ENCODE assay signal across 11 mouse cellular contexts in the genomic region with DNA sequence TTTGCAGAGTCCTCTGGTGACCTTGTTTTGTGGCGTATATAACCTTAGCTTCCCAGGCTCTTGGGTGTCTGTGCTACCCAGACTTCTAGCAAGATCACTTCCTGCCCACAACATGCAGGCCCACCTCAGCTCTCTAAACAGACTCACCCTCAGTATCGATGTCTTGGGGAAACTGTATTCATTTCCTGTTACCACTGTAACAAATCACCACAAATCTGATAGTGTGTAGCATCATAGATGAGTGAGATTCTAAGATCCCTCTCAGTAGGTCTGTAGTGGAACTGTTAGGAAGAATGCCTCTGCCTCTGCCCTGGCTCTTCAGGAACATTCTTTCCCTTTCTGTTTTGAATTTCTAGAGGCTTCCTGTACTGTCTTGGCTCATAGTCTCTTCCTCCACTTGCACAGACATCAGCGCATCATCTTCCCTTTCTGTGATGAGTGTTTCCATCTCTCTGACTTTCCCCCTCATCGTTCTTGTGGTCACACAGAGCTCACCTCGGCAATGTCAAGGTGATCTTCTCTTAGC.
DNase-seq lines count a peak whose midpoint lies in the region; ATAC-seq and TF ChIP-seq lines count a peak whose summit lies in the region.
"Had no signal": no experiment of that assay in that cellular context is flagged by ENCODE, and none has a peak within 500 bp of the region (broad histone marks: within the 10 kb centered on the region; RNA-seq: fewer than 3 reads in every experiment).

No protein-coding gene starts in this region.

- peaks cover 88% of the 10 kb centered on the region for H3K4me1 ChIP-seq in G1E (ENCODE audit: insufficient read depth, low read depth, low read length)

- no peak for ATAC-seq in G1E (ENCODE audit: extremely low read depth, insufficient number of reproducible peaks, low FRiP score, poor library complexity, severe bottlenecking)
- ATAC-seq: lung, postnatal 0 days had no signal

- H3K36me3 ChIP-seq in G1E (replicated peaks) = no peaks in the 10 kb centered on the region

- no peak for DNase-seq in left cerebral cortex, adult 2 months (ENCODE audit: extremely low spot score in 1 of 2, low spot score in 2 of 2)
- no peak for DNase-seq in left cerebral cortex, postnatal 4 days
- no peak for DNase-seq in G1E (ENCODE audit: low spot score)
- peak; percentile 87 for DNase-seq in induced T-regulatory cell, adult 2 months (ENCODE audit: low read depth)
- peak; percentile 34 for DNase-seq in thymus, postnatal 10 days (ENCODE audit: low spot score in 2 of 2)
- no peak for DNase-seq in left cerebral cortex, adult 8-10 months (ENCODE audit: low spot score in 2 of 2)
- no peak for DNase-seq in cerebellum, postnatal 10 days
- DNase-seq: kidney, adult 8-10 months had no signal

- no peaks in the 10 kb centered on the region for H3K27me3 ChIP-seq in G1E (ENCODE audit: insufficient read depth, low read length)

- intact Hi-C loops in left cerebral cortex, adult 2 months (cut with DNase I) = loop anchor here (5.0 kb wide), 2 partner anchors 45 to 95 kb away; no protein-coding TSS in a partner anchor
- intact Hi-C loops in left cerebral cortex, postnatal 4 days (cut with DNase I) = no loop called here

- TF ChIP-seq CTCF in left cerebral cortex, adult 2 months (IDR thresholded peaks at IDR 0.05) = no peak
- no peak for TF ChIP-seq CTCF in G1E (IDR thresholded peaks at IDR 0.05; ENCODE audit: low read depth, low read length)

- peak overlapping the region; percentile 73 for H3K27ac ChIP-seq in left cerebral cortex, adult 2 months

- H3K4me3 ChIP-seq in left cerebral cortex, adult 2 months = no peak overlapping the region
- H3K4me3 ChIP-seq in G1E (ENCODE audit: low read depth, low read length) = peak overlapping the region; percentile 61; the same call in 1 of the 2 replicates
- H3K4me3 ChIP-seq: erythroblast, embryonic 14.5 days; myocyte had no signal

- H3K9me3 ChIP-seq in G1E (replicated peaks) = no peaks in the 10 kb centered on the region

Comparison
In these comparisons a context has a peak if more than half of its experiments do, and no peak if none do; other contexts are left out.
1. DNase-seq: peak in induced T-regulatory cell, adult 2 months (single experiment) and thymus, postnatal 10 days (2 of 2); none in left cerebral cortex, adult 2 months (0 of 2), left cerebral cortex, postnatal 4 days (single experiment), G1E (single experiment), left cerebral cortex, adult 8-10 months (0 of 2) and cerebellum, postnatal 10 days (0 of 2).